Mouse (Mus musculus) kidney, embryonic 16.5 days (tissue): ENCODE measurements at regions not wholly inside any gene's neighbourhood (a gene's known extent, or its start where the extent isn't known, plus 50 kb on each side); places are given as distances from the start of the nearest gene placed in this dataset.

ENCODE experiments used
- ATAC-seq: fragments of 200-750 bp; cut with Nextera tagmentation; 2 replicates; pipeline ENCODE4 v1.8.0; 2017; ENCODE audit warnings: moderate TSS enrichment; ENCODE audit not compliant: low FRiP score, low TSS enrichment
- H3K27ac ChIP-seq: fragments of 300-500 bp; sonication (generic); 2 replicates; pipeline ENCODE4 v1.5.1; 2014; ENCODE audit warnings: low read length
- H3K27me3 ChIP-seq: fragments of 300-500 bp; sonication (generic); 2 replicates; pipeline ENCODE4 v1.6.1; 2014; ENCODE audit warnings: low read length, control low read depth, mixed read lengths; ENCODE audit not compliant: insufficient read depth
- H3K36me3 ChIP-seq: fragments of 300-500 bp; sonication (generic); 2 replicates; pipeline ENCODE4 v1.6.1; 2014; ENCODE audit warnings: low read length, control low read depth, mixed read lengths; ENCODE audit not compliant: insufficient read depth
- H3K4me1 ChIP-seq: fragments of 300-500 bp; sonication (generic); 2 replicates; pipeline ENCODE4 v1.6.1; 2014; ENCODE audit warnings: low read length, control low read depth, mixed read lengths; ENCODE audit not compliant: insufficient read depth
- H3K4me2 ChIP-seq: fragments of 300-500 bp; sonication (generic); replicated peaks from 2 replicates; pipeline ENCODE4 v1.6.1; 2014; ENCODE audit warnings: low read depth, low read length
- H3K4me3 ChIP-seq: fragments of 300-500 bp; sonication (generic); 2 replicates; pipeline ENCODE4 v1.5.1; 2014; ENCODE audit warnings: mild to moderate bottlenecking, low read length
- H3K9ac ChIP-seq: fragments of 300-500 bp; sonication (generic); replicated peaks from 2 replicates; pipeline ENCODE4 v1.6.1; 2014; ENCODE audit warnings: low read length
- H3K9me3 ChIP-seq: fragments of 300-500 bp; sonication (generic); 2 replicates; pipeline ENCODE4 v1.6.1; 2016; ENCODE audit warnings: low read length, control low read depth
- WGBS: fragments of 180-500 bp; shearing (Covaris S2); extraction: QIAGEN DNeasy Blood & Tissue Kit; methylation state at CpG from one replicate; pipeline ENCODE4 v1.1.7; 2014; 5-methylcytosine and 5-hydroxymethylcytosine counted together

DNA sequence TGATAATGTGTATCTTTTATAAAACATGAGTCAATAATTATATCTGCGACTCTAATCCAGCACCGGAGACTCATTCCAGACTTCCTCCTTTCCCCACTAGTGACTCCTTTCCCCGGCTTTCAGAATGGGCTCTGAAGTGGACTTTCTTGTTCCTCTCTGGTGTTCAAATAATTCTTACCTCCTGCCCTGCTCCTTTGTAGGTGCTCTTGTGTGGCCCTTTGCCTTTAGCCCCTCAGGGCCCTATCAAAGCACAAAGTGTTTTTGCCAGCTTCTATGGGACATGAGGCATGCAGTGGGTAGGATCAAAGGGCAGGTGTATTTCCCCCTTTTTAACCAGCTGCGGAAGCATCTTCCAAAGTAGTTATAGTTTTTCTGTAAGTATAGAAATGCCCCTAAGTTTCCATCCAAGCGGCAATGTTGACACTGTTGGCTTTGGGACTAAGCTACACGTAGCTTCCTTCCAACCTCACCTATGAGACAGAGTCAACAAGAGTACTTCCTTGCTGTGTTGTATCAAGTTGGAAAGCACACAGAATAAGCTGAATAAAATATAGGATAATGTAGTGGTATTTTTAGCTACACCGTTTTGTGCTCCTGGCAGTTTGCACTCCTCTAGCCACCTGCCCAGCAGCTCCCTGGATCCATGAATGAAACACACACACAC is 93.8 kb upstream of the Rapgef5 start:
- 76% methylated on average over 7 of the region's 7 CpGs for WGBS
- H3K4me1 ChIP-seq: peaks cover 6% of the 10 kb centered on the region
- no peak overlapping the region for H3K9ac ChIP-seq
- no peak for ATAC-seq
- H3K27me3 ChIP-seq: no peaks in the 10 kb centered on the region
- no peaks in the 10 kb centered on the region for H3K9me3 ChIP-seq
- H3K4me2 ChIP-seq: no peak overlapping the region
- H3K27ac ChIP-seq: no peak overlapping the region
- no peaks in the 10 kb centered on the region for H3K36me3 ChIP-seq
- no peak overlapping the region for H3K4me3 ChIP-seq

GRCm38 (mm10) chr12:117425363-117426031 is 90.8 kb upstream of the Rapgef5 start:
- Histone ChIP-seq H3K9me3 (no peaks in the 10 kb centered on the region), H3K4me1 (peaks cover 6% of the 10 kb centered on the region), H3K4me3 (no peak overlapping the region), H3K27ac (no peak overlapping the region), H3K4me2 (no peak overlapping the region), H3K36me3 (no peaks in the 10 kb centered on the region), H3K27me3 (no peaks in the 10 kb centered on the region), H3K9ac (no peak overlapping the region)
- WGBS: 36% methylated on average over 9 of the region's 9 CpGs
- ATAC-seq: no peak

DNA sequence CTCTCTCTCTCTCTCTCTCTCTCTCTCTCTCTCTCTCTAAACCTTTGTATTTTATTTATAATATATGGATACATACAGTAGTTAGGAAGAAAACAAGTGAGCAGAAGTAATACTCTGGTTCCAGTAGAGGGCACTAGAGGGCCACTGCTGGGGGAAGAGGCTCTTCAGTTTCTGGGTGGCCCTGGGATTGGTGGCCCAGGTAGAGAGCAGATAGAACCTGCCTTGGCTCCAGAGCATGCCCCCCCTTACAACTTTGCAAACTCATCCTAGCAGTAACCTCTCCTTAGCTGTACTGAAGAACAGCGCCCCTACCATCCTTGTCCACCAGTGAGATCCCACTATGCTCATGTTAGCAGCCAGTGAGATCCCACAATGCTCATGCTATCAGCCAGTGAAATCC is 88.8 kb upstream of the Rapgef5 start:
- no peak overlapping the region for H3K27ac ChIP-seq
- WGBS: 55% methylated on average over 1 of the region's 1 CpGs
- no peak overlapping the region for H3K4me2 ChIP-seq
- H3K4me1 ChIP-seq: peaks cover 6% of the 10 kb centered on the region
- no peak overlapping the region for H3K9ac ChIP-seq
- no peaks in the 10 kb centered on the region for H3K36me3 ChIP-seq
- 0 out of 2 replicates have a peak, but pooled peaks have one; percentile 46 for ATAC-seq
- H3K9me3 ChIP-seq: no peaks in the 10 kb centered on the region
- no peaks in the 10 kb centered on the region for H3K27me3 ChIP-seq
- H3K4me3 ChIP-seq: no peak overlapping the region

GRCm38 (mm10) chr12:117430886-117431285 is 85.4 kb upstream of the Rapgef5 start:
- no peak overlapping the region for H3K9ac ChIP-seq
- WGBS: 89% methylated on average over 4 of the region's 4 CpGs
- ATAC-seq: no peak
- H3K4me2 ChIP-seq: no peak overlapping the region
- no peaks in the 10 kb centered on the region for H3K27me3 ChIP-seq
- no peaks in the 10 kb centered on the region for H3K36me3 ChIP-seq
- H3K4me1 ChIP-seq: no peaks in the 10 kb centered on the region
- H3K4me3 ChIP-seq: no peak overlapping the region
- H3K27ac ChIP-seq: no peak overlapping the region
- no peaks in the 10 kb centered on the region for H3K9me3 ChIP-seq

- H3K9me3 ChIP-seq: no peaks in the 10 kb centered on the region
- no peaks in the 10 kb centered on the region for H3K27me3 ChIP-seq
- H3K4me2 ChIP-seq: no peak overlapping the region
- H3K4me1 ChIP-seq: no peaks in the 10 kb centered on the region
- no peak overlapping the region for H3K9ac ChIP-seq
- WGBS: 68% methylated on average over 1 of the region's 1 CpGs
- H3K4me3 ChIP-seq: no peak overlapping the region
- H3K36me3 ChIP-seq: no peaks in the 10 kb centered on the region
- no peak overlapping the region for H3K27ac ChIP-seq
- no peak for ATAC-seq
Measured at GRCm38 (mm10) chr12:117432788-117433187, 83.5 kb upstream of the Rapgef5 start.

- no peak overlapping the region for H3K4me2 ChIP-seq
- no peak for ATAC-seq
Measured at GRCm38 (mm10) chr12:117437011-117437410, 79.3 kb upstream of the Rapgef5 start.

DNA sequence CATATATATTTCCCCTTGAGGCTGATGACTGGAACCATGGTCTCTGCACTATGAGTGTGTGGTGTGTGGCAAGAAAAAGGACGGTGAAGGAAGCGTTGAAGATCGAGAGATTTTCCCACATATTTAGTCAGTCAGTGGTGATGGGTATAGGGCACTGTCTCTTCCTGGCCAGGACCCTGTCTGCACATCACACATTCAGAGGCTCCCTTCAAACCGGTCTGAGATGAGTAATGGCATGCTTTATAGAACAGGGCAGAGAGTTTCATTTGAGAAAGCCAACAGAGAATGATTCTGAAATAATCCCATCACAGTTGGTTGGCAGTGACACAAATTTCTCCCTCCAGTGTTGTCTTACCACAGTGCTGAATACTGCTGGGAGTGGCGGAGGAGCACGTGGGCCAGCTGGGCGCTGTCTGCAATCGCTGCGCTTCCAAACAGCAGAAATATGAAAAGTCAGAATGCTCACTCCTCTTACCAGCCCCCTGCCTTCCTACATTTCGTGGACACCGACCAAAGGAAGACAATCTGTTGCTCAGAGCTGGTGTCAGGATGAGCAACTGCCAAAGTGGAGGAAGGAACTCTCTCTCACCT is 77.2 kb upstream of the Rapgef5 start:
- WGBS: 78% methylated on average over 11 of the region's 11 CpGs

More at GRCm38 (mm10) chr12:117437011-117437410, 79.3 kb upstream of the Rapgef5 start:
- H3K4me3 ChIP-seq: no peak overlapping the region
- no peaks in the 10 kb centered on the region for H3K36me3 ChIP-seq
- no peaks in the 10 kb centered on the region for H3K4me1 ChIP-seq
- no peak overlapping the region for H3K9ac ChIP-seq
- WGBS: 73% methylated on average over 4 of the region's 4 CpGs
- H3K27ac ChIP-seq: no peak overlapping the region
- H3K27me3 ChIP-seq: no peaks in the 10 kb centered on the region
- H3K9me3 ChIP-seq: no peaks in the 10 kb centered on the region

DNA sequence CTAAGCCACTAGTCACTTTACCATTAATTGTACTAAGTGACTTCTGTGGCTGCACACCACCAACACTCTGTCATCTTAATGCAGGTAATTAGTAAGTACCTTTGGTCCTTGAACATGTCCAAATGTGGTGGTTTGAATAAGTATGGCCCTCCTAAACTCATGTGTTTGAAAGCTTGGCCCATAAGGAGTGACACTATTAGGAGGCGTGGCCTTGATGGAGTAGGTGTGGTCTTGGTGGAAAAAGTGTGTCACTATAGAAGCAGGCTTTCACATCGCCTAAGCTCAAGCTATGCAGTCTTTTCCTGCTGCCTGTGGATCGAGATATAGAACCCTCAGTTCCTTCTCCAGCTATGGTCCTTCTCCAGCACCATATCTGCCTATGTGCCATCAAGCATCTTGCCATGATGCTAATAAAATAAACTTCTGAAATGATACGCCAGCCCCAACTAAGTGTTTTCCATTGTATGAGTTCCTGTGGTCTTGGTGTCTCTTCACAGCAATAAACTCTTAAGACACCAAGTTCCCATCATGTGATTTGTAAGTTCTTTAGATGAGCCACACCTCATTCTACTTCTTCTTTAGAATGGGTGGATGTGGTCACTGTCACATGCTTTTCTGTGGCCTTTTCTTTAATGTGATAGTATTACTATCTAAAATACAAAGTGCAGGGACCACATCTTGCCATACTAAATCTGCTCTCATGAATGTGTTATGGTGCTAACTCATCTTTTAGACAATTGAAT is 71.9 kb upstream of the Rapgef5 start:
- H3K27me3 ChIP-seq: no peaks in the 10 kb centered on the region
- no peaks in the 10 kb centered on the region for H3K36me3 ChIP-seq
- H3K4me1 ChIP-seq: peaks cover 10% of the 10 kb centered on the region; the same call in 1 of the 2 replicates
- H3K9ac ChIP-seq: no peak overlapping the region
- no peak overlapping the region for H3K4me2 ChIP-seq
- ATAC-seq: no peak
- H3K9me3 ChIP-seq: no peaks in the 10 kb centered on the region
- no peak overlapping the region for H3K4me3 ChIP-seq
- 76% methylated on average over 4 of the region's 4 CpGs for WGBS
- no peak overlapping the region for H3K27ac ChIP-seq

More for the DNA sequence above, 77.2 kb upstream of the Rapgef5 start:
- H3K4me1 ChIP-seq: no peaks in the 10 kb centered on the region
- H3K36me3 ChIP-seq: no peaks in the 10 kb centered on the region
- no peak overlapping the region for H3K4me3 ChIP-seq
- H3K27me3 ChIP-seq: no peaks in the 10 kb centered on the region
- H3K9me3 ChIP-seq: no peaks in the 10 kb centered on the region
- no peak overlapping the region for H3K9ac ChIP-seq
- H3K4me2 ChIP-seq: no peak overlapping the region
- no peak overlapping the region for H3K27ac ChIP-seq
- no peak for ATAC-seq

DNA sequence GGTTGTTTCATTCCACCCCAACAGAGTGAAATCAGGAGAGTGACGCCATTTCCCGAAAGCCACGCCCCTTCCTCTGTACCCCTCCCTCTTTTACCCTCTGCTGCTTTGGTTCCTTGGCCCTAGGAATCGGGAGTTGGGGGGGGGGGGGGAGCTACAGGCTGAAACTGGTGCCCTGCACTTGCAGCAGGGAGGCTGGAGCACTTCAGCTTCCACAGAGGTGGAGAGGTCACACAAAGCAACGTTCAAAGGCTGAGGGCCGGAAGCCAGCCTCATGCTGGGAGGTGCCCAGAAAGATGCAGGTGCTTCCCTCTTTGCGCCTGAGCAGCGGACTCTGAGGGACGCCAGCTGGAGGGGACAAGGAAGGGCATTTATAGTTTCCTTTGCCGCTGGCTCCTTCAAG is 69.1 kb upstream of the Rapgef5 start:
- Histone ChIP-seq H3K9ac (peak overlapping the region; percentile 31; the same call in 1 of the 2 replicates), H3K27ac (peak overlapping the region; percentile 41), H3K4me2 (peak overlapping the region; percentile 44), H3K9me3 (no peaks in the 10 kb centered on the region), H3K4me1 (peaks cover 10% of the 10 kb centered on the region; the same call in 1 of the 2 replicates), H3K4me3 (peak overlapping the region; percentile 15; the same call in 1 of the 2 replicates), H3K36me3 (no peaks in the 10 kb centered on the region), H3K27me3 (no peaks in the 10 kb centered on the region)
- WGBS: 9% methylated on average over 10 of the region's 10 CpGs
- ATAC-seq: peak; percentile 82
